Mouse (Mus musculus) left cerebral cortex, postnatal 4 days (tissue): ENCODE results near the gene Wipf2. TPM values are rescaled to one million over a fixed set of nuclear protein-coding genes. Genes with fewer than 3 reads are reported as not detected.

ENCODE experiments used
- total RNA-seq, 2 experiments: library from RNA; stranded (reverse); gene quantifications; 2 replicates each; pipeline ENCODE4 v1.2.3; 2021

Gene Wipf2
- total RNA-seq, 2 experiments from 2014 or later: 22.1 to 24.3 TPM

Other genes starting within 250 kb of the Wipf2 start
- 10 to 100 TPM; 24.2 to 26.4 TPM for gene Gm12355, start 238.0 kb upstream of the Wipf2 start, total RNA-seq
- not detected for gene Gsdma3, start 237.3 kb upstream of the Wipf2 start, total RNA-seq
- not detected for gene Gsdma2, start 216.9 kb upstream of the Wipf2 start, total RNA-seq
- gene Gsdma, start 199.3 kb upstream of the Wipf2 start, total RNA-seq: not detected
- 100 to 1,000 TPM; 131 to 145 TPM for gene Psmd3, start 181.1 kb upstream of the Wipf2 start, total RNA-seq
- not detected for gene Csf3, start 162.4 kb upstream of the Wipf2 start, total RNA-seq
- gene Med24, start 134.2 kb upstream of the Wipf2 start, total RNA-seq: 10 to 100 TPM; 96.8 to 99.4 TPM
- 1,000 to 10,000 TPM; 1,274 to 1,289 TPM for gene Thra, start 123.0 kb upstream of the Wipf2 start, total RNA-seq
- 10 to 100 TPM; 31.9 TPM for gene Nr1d1, start 88.3 kb upstream of the Wipf2 start, total RNA-seq
- 100 to 1,000 TPM; 163 to 166 TPM for gene Msl1, start 68.1 kb upstream of the Wipf2 start, total RNA-seq
- 10 to 100 TPM; 61.0 to 67.1 TPM for gene Casc3, start 58.7 kb upstream of the Wipf2 start, total RNA-seq
- 10 to 100 TPM; 87.3 to 91.8 TPM for gene Rapgefl1, start 26.9 kb upstream of the Wipf2 start, total RNA-seq
- 1 to 10 TPM; 1.4 to 1.8 TPM for gene Cdc6, start 44.2 kb downstream of the Wipf2 start, total RNA-seq
- 10 to 100 TPM; 20.3 to 21.5 TPM for gene Rara, start 64.2 kb downstream of the Wipf2 start, total RNA-seq
- 1 to 10 TPM; 2.2 to 3.4 TPM for gene Gjd3, start 119.4 kb downstream of the Wipf2 start, total RNA-seq
- 10 to 100 TPM; 28.2 to 28.4 TPM for gene Top2a, start 160.6 kb downstream of the Wipf2 start, total RNA-seq
- 10 to 100 TPM; 66.1 to 80.1 TPM for gene Igfbp4, start 177.6 kb downstream of the Wipf2 start, total RNA-seq
- gene Tns4, start 225.7 kb downstream of the Wipf2 start, total RNA-seq: not detected